Mouse (Mus musculus): ENCODE results near the gene Paxbp1. TPM values are rescaled to one million over a fixed set of nuclear protein-coding genes. Genes with fewer than 3 reads are reported as not detected.

The Paxbp1 gene
- polyA plus RNA-seq, 1 experiment from 2014 or later: 48.0 TPM

DNA sequence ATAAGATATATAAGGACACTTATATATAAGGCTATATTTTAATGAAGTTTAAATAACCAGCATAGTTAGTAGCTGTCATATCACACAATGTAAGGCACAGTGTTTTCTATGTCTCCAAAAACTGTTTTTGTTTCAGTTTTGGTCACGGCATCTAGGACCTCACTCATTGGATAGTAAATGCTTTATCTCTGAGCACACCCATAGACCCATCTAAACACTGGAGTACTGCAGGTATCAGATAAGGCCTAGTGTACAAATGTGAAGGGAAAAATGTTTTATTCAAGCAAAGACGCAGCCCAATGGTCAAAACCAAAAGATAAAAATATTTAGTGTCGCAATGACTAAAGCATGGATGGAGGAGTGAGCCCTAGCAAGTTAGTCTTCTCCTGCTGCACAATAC, 55.7 kb downstream of the Paxbp1 start:
- no peak for ATAC-seq (ENCODE audit: borderline replicate concordance, extremely low read depth, low FRiP score, low TSS enrichment)
- 83% methylated on average over 3 of the region's 3 CpGs for WGBS
- no peaks in the 10 kb centered on the region for H3K36me3 ChIP-seq

DNA sequence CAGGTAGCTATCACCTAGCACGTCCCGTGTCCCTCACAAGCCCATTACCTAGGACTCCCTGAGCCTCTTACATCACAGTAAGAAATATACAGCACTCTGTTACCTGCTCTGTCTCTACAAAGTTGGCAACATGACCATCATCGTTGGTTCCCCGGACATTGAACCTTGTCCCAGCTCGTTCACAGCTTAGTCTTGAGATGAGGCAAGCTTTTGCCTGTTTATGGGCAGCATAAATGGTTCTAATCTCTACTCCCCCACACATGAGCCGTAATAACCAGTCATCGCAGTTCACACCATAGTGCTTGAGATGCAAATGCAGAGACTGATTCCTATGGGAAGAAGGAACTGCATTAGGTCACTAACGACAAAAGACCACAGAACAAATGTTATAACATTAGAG, 56.3 kb downstream of the Paxbp1 start:
- 90% methylated on average over 8 of the region's 8 CpGs for WGBS
- Histone ChIP-seq H3K4me1 (no peaks in the 10 kb centered on the region), H3K4me3 (no peak overlapping the region), H3K9ac (no peak overlapping the region), H3K27me3 (no peaks in the 10 kb centered on the region), H3K27ac (no peak overlapping the region), H3K36me3 (no peaks in the 10 kb centered on the region), H3K9me3 (no peaks in the 10 kb centered on the region), H3K4me2 (no peak overlapping the region)
- no peak for ATAC-seq (ENCODE audit: borderline replicate concordance, extremely low read depth, low FRiP score, low TSS enrichment)

More for the DNA sequence above, 55.7 kb downstream of the Paxbp1 start:
- H3K9ac ChIP-seq: no peak overlapping the region
- no peaks in the 10 kb centered on the region for H3K4me1 ChIP-seq
- H3K4me3 ChIP-seq: no peak overlapping the region
- no peak overlapping the region for H3K4me2 ChIP-seq
- H3K27me3 ChIP-seq: no peaks in the 10 kb centered on the region
- H3K27ac ChIP-seq: no peak overlapping the region
- no peaks in the 10 kb centered on the region for H3K9me3 ChIP-seq

DNA sequence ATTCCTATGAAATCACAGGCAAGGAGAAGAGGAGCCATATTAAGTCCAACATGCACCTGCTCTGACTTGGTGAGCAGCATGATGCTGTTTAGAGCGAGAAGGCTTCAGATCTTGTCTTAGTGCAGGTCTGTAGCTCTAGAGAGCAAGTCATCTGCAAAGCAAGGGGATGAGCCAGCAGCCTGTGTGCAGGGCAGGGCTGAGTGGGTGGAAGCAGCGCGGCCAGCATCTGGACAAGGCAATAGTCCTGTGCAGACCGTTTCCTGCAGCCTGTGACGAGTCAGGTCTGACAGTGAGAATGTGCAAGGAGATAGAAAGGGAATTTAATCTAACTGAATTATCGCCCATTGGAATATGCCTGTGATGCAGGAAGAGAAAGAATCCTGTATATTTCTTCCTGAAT, 73.3 kb downstream of the Paxbp1 start:
- 81% methylated on average over 6 of the region's 6 CpGs for WGBS
- H3K27ac ChIP-seq: no peak overlapping the region

DNA sequence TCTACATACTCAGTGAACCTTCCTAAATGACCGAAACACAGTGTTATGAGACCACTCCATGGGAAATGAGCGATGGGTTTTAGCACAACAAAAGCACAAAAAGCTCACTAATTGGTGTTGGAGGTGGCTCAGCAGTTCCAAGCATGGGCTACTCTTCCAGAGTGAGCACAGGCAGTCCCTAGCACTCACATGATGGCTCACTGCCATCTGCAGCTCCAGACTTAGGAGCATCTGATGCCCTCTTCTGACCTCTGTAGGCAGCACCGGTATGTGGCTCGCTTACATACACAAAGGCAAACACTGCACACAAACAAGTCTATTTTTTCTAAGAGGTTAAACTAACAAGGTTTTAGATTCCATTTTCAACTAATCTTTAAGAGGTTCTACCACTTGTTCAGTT, 78.1 kb downstream of the Paxbp1 start:
- Histone ChIP-seq H3K4me1 (no peaks in the 10 kb centered on the region), H3K36me3 (peaks cover 13% of the 10 kb centered on the region; the same call in 1 of the 2 replicates), H3K4me3 (no peak overlapping the region), H3K9me3 (no peaks in the 10 kb centered on the region), H3K9ac (no peak overlapping the region), H3K27me3 (no peaks in the 10 kb centered on the region), H3K27ac (no peak overlapping the region), H3K4me2 (no peak overlapping the region)
- 71% methylated on average over 4 of the region's 4 CpGs for WGBS
- ATAC-seq (ENCODE audit: borderline replicate concordance, extremely low read depth, low FRiP score, low TSS enrichment): no peak

More for the DNA sequence above, 73.3 kb downstream of the Paxbp1 start:
- Histone ChIP-seq H3K9me3 (no peaks in the 10 kb centered on the region), H3K4me1 (no peaks in the 10 kb centered on the region), H3K27me3 (no peaks in the 10 kb centered on the region), H3K4me3 (no peak overlapping the region), H3K36me3 (0 out of 2 replicates have a peak, but pooled peaks cover 13% of the 10 kb centered on the region), H3K9ac (no peak overlapping the region), H3K4me2 (no peak overlapping the region)
- ATAC-seq (ENCODE audit: borderline replicate concordance, extremely low read depth, low FRiP score, low TSS enrichment): no peak

DNA sequence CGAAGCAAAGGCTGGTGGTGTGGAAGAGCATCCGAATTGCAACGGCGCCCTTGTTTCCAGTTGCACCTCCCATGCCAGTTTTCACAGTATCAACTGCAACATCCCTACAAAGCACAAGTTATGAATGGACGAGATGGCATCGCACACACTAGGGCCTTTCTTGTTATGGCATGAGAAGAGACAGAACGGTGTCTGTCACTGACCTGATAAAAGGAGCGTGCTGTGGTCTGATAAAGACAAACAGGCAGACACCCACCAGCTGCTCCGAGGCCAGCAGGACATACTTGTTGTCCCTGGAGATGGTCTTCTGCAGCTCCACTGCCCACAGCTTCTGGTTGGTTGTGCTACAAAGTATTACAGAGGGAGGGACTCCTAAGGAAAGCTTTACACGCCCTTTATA, 80.0 kb downstream of the Paxbp1 start:
- H3K9ac ChIP-seq: no peak overlapping the region
- H3K36me3 ChIP-seq: peaks cover 13% of the 10 kb centered on the region; the same call in 1 of the 2 replicates
- no peaks in the 10 kb centered on the region for H3K27me3 ChIP-seq
- no peaks in the 10 kb centered on the region for H3K4me1 ChIP-seq
- H3K9me3 ChIP-seq: no peaks in the 10 kb centered on the region
- H3K4me2 ChIP-seq: no peak overlapping the region
- no peak overlapping the region for H3K27ac ChIP-seq
- WGBS: 89% methylated on average over 10 of the region's 10 CpGs
- ATAC-seq (ENCODE audit: borderline replicate concordance, extremely low read depth, low FRiP score, low TSS enrichment): no peak; the same call in 1 of the 2 replicates
- H3K4me3 ChIP-seq: no peak overlapping the region

Other genes starting within 250 kb of the Paxbp1 start
- gene Urb1, start 234.1 kb downstream of the Paxbp1 start, polyA plus RNA-seq (2015; fragmentation: Nextera tagmentation; extraction: Ambion mirVana): 8.5 and 8.7 TPM in 2 replicates
- gene Eva1c, start 217.8 kb downstream of the Paxbp1 start, polyA plus RNA-seq (2015; fragmentation: Nextera tagmentation; extraction: Ambion mirVana): 1.9 and 2.8 TPM in 2 replicates
- 44.1 and 53.3 TPM in 2 replicates for gene Cfap298, start 109.4 kb downstream of the Paxbp1 start, polyA plus RNA-seq (2015; fragmentation: Nextera tagmentation; extraction: Ambion mirVana)
- 13.3 and 14.6 TPM in 2 replicates for gene Synj1, start 33.2 kb downstream of the Paxbp1 start, polyA plus RNA-seq (2015; fragmentation: Nextera tagmentation; extraction: Ambion mirVana)
- 0.14 and 0.52 TPM in 2 replicates for gene 4932438H23Rik, start 50.6 kb upstream of the Paxbp1 start, polyA plus RNA-seq (2015; fragmentation: Nextera tagmentation; extraction: Ambion mirVana)
- not detected in 2 replicates for gene Olig2, start 180.9 kb upstream of the Paxbp1 start, polyA plus RNA-seq (2015; fragmentation: Nextera tagmentation; extraction: Ambion mirVana)
- gene Olig1, start 225.2 kb upstream of the Paxbp1 start, polyA plus RNA-seq (2015; fragmentation: Nextera tagmentation; extraction: Ambion mirVana): 0.08 and 0.09 TPM in 2 replicates